Mouse (Mus musculus) erythroblast, embryonic 14.5 days (primary cell): ENCODE results near the gene Zfp385b.

ENCODE experiments used
- GATA1 ChIP-seq: IDR thresholded peaks from 2 replicates; pipeline ENCODE4 v1.6.1; 2012; ENCODE audit warnings: low read length, inconsistent platforms, mixed read lengths
- TAL1 ChIP-seq: IDR thresholded peaks from 3 replicates; pipeline ENCODE4 v1.6.1; 2012; ENCODE audit warnings: low read length, inconsistent platforms, mixed read lengths

DNA sequence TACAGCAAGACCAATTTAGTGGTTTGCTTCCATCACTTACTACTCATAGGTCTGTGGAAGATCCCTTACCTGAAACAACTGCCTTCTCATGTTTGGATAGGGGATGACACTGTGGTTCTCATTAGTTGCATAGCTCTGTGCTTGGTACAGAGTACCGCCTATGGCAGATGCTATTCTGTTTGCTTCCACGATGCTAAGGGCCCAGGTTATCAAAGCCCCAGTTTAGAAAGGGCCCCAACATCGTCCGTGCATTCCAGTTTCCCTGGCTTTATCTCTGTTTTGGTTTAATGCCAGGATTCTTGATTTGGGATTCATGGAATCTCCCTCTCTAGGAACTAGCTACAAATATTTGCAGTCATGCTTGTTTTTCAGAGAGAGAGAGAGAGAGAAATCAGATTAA, 292.6 kb downstream of the Zfp385b start:
- TF ChIP-seq GATA1 (no peak), TAL1 (no peak)
